Mouse (Mus musculus): Measurements from ENCODE around the gene Sirt4. TPM values are rescaled to one million over a fixed set of nuclear protein-coding genes. Genes with fewer than 3 reads are reported as not detected.
"Not testable (repeated sequence)": the region's sequence is repeated elsewhere in the genome, so short reads cannot be mapped to it uniquely, and the experiment has no call there.

Gene Sirt4
- polyA plus RNA-seq, 1 experiment from 2014 or later: 24.2 TPM

GRCm38 (mm10) chr5:115500383-115500935 is 15.9 kb upstream of the Sirt4 start:
- no peak overlapping the region for H3K27ac ChIP-seq (replicated peaks)
- no peak overlapping the region for H3K4me3 ChIP-seq
- ATAC-seq (ENCODE audit: low FRiP score, low read depth): no peak
- no peaks in the 10 kb centered on the region for H3K9me3 ChIP-seq
- H3K4me2 ChIP-seq (replicated peaks): no peak overlapping the region
- H3K27me3 ChIP-seq: no peaks in the 10 kb centered on the region
- no peak overlapping the region for H3K9ac ChIP-seq (replicated peaks)
- 89% methylated on average over 12 of the region's 12 CpGs for WGBS
- no peaks in the 10 kb centered on the region for H3K4me1 ChIP-seq
- H3K36me3 ChIP-seq: no peaks in the 10 kb centered on the region

- H3K4me1 ChIP-seq: no peaks in the 10 kb centered on the region
- H3K4me2 ChIP-seq (replicated peaks): no peak overlapping the region
- 63% methylated on average over 9 of the region's 9 CpGs for WGBS
- no peak overlapping the region for H3K27ac ChIP-seq (replicated peaks)
- no peak overlapping the region for H3K4me3 ChIP-seq
- ATAC-seq (ENCODE audit: low FRiP score, low read depth): no peak
- no peaks in the 10 kb centered on the region for H3K9me3 ChIP-seq
- H3K9ac ChIP-seq (replicated peaks): no peak overlapping the region
- no peaks in the 10 kb centered on the region for H3K27me3 ChIP-seq
- H3K36me3 ChIP-seq: no peaks in the 10 kb centered on the region
Measured at GRCm38 (mm10) chr5:115498307-115499240, 14.0 kb upstream of the Sirt4 start.

GRCm38 (mm10) chr5:115497033-115497432 is 12.5 kb upstream of the Sirt4 start:
- Histone ChIP-seq H3K27ac (replicated peaks) (no peak overlapping the region), H3K4me3 (no peak overlapping the region), H3K36me3 (no peaks in the 10 kb centered on the region), H3K27me3 (no peaks in the 10 kb centered on the region; the same call in 1 of the 2 replicates), H3K4me1 (peaks cover 3% of the 10 kb centered on the region), H3K9me3 (no peaks in the 10 kb centered on the region), H3K4me2 (replicated peaks) (no peak overlapping the region), H3K9ac (replicated peaks) (no peak overlapping the region)
- WGBS: 79% methylated on average over 7 of the region's 7 CpGs
- ATAC-seq (ENCODE audit: low FRiP score, low read depth): no peak

- H3K4me3 ChIP-seq; H3K36me3 ChIP-seq; H3K4me2 ChIP-seq (replicated peaks); H3K9me3 ChIP-seq; H3K27ac ChIP-seq (replicated peaks); H3K9ac ChIP-seq (replicated peaks); H3K27me3 ChIP-seq; ATAC-seq (ENCODE audit: low FRiP score, low read depth): not testable (repeated sequence)
- H3K4me1 ChIP-seq: peaks cover 15% of the 10 kb centered on the region
- WGBS: 72% methylated on average over 3 of the region's 3 CpGs
Measured at GRCm38 (mm10) chr5:115495618-115496017, 11.1 kb upstream of the Sirt4 start.

GRCm38 (mm10) chr5:115493441-115493840 is 8.9 kb upstream of the Sirt4 start:
- H3K4me2 ChIP-seq (replicated peaks): no peak overlapping the region
- no peak overlapping the region for H3K27ac ChIP-seq (replicated peaks)
- no peak overlapping the region for H3K9ac ChIP-seq (replicated peaks)
- H3K4me3 ChIP-seq: no peak overlapping the region
- no peak for ATAC-seq (ENCODE audit: low FRiP score, low read depth)
- H3K27me3 ChIP-seq: peaks cover 3% of the 10 kb centered on the region
- H3K9me3 ChIP-seq: no peaks in the 10 kb centered on the region
- H3K36me3 ChIP-seq: no peaks in the 10 kb centered on the region
- 72% methylated on average over 5 of the region's 5 CpGs for WGBS
- H3K4me1 ChIP-seq: peaks cover 21% of the 10 kb centered on the region

- Histone ChIP-seq H3K9me3 (no peaks in the 10 kb centered on the region), H3K9ac (replicated peaks) (no peak overlapping the region), H3K4me1 (peaks cover 22% of the 10 kb centered on the region), H3K4me2 (replicated peaks) (no peak overlapping the region), H3K27ac (replicated peaks) (no peak overlapping the region), H3K27me3 (peaks cover 3% of the 10 kb centered on the region), H3K36me3 (no peaks in the 10 kb centered on the region), H3K4me3 (no peak overlapping the region)
- no peak for ATAC-seq (ENCODE audit: low FRiP score, low read depth)
- 81% methylated on average over 6 of the region's 6 CpGs for WGBS
Measured at GRCm38 (mm10) chr5:115492711-115493335, 8.3 kb upstream of the Sirt4 start.

GRCm38 (mm10) chr5:115491771-115492322 is 7.3 kb upstream of the Sirt4 start:
- Histone ChIP-seq H3K27me3 (peaks cover 7% of the 10 kb centered on the region), H3K9me3 (no peaks in the 10 kb centered on the region), H3K9ac (replicated peaks) (peak overlapping the region; percentile 47; the same call in 1 of the 2 replicates), H3K27ac (replicated peaks) (no peak overlapping the region; the same call in 1 of the 2 replicates), H3K36me3 (no peaks in the 10 kb centered on the region), H3K4me2 (replicated peaks) (peak overlapping the region; percentile 49), H3K4me3 (0 out of 2 replicates have a peak overlapping the region, but pooled peaks have one; percentile 9), H3K4me1 (peaks cover 22% of the 10 kb centered on the region)
- no peak for ATAC-seq (ENCODE audit: low FRiP score, low read depth)
- WGBS: 4% methylated on average over 28 of the region's 28 CpGs

- no peak overlapping the region for H3K4me3 ChIP-seq
- H3K4me2 ChIP-seq (replicated peaks): peak overlapping the region; percentile 29; the same call in 1 of the 2 replicates
- peaks cover 9% of the 10 kb centered on the region for H3K27me3 ChIP-seq
- no peak for ATAC-seq (ENCODE audit: low FRiP score, low read depth)
- peaks cover 22% of the 10 kb centered on the region for H3K4me1 ChIP-seq
- H3K9me3 ChIP-seq: no peaks in the 10 kb centered on the region
- 37% methylated on average over 5 of the region's 5 CpGs for whole genome bisulfite sequencing
- no peaks in the 10 kb centered on the region for H3K36me3 ChIP-seq
- no peak overlapping the region for H3K9ac ChIP-seq (replicated peaks)
- H3K27ac ChIP-seq (replicated peaks): no peak overlapping the region
Measured at GRCm38 (mm10) chr5:115491076-115491475, 6.6 kb upstream of the Sirt4 start.

GRCm38 (mm10) chr5:115490638-115491000 is 6.1 kb upstream of the Sirt4 start:
- no peak for ATAC-seq (ENCODE audit: low FRiP score, low read depth)
- peaks cover 22% of the 10 kb centered on the region for H3K4me1 ChIP-seq
- H3K9ac ChIP-seq (replicated peaks): no peak overlapping the region
- WGBS: 11% methylated on average over 8 of the region's 8 CpGs
- no peak overlapping the region for H3K4me3 ChIP-seq
- no peaks in the 10 kb centered on the region for H3K9me3 ChIP-seq
- peaks cover 9% of the 10 kb centered on the region for H3K27me3 ChIP-seq
- peak overlapping the region; percentile 29; the same call in 1 of the 2 replicates for H3K4me2 ChIP-seq (replicated peaks)
- H3K27ac ChIP-seq (replicated peaks): peak overlapping the region; percentile 64; the same call in 1 of the 2 replicates
- no peaks in the 10 kb centered on the region for H3K36me3 ChIP-seq

GRCm38 (mm10) chr5:115489699-115490637 is 5.4 kb upstream of the Sirt4 start:
- Histone ChIP-seq H3K27ac (replicated peaks) (peak overlapping the region; percentile 100), H3K27me3 (peaks cover 9% of the 10 kb centered on the region), H3K36me3 (no peaks in the 10 kb centered on the region), H3K4me2 (replicated peaks) (peak overlapping the region; percentile 56), H3K9ac (replicated peaks) (peak overlapping the region; percentile 69), H3K4me1 (peaks cover 22% of the 10 kb centered on the region), H3K9me3 (no peaks in the 10 kb centered on the region), H3K4me3 (peak overlapping the region; percentile 31)
- under 1% methylated on average over 50 of the region's 50 CpGs for WGBS
- ATAC-seq (ENCODE audit: low FRiP score, low read depth): peak; percentile 84

Data from midbrain, embryonic 12.5 days (tissue).